Mouse (Mus musculus) spleen, adult 2 months (tissue): ENCODE data around the gene Vsx1.

Experiments used
- CTCF ChIP-seq: fragments of 200-500 bp; IDR thresholded peaks from 2 replicates; pipeline ENCODE4 v1.5.1; 2011; ENCODE audit warnings: mild to moderate bottlenecking, inconsistent platforms; ENCODE audit not compliant: insufficient read depth, insufficient read length, insufficient replicate concordance; ENCODE audit errors: extremely low read depth
- POLR2A ChIP-seq: fragments of 200-500 bp; IDR thresholded peaks from 2 replicates; pipeline ENCODE4 v1.6.1; 2011; ENCODE audit warnings: low read depth, low read length, inconsistent platforms

DNA sequence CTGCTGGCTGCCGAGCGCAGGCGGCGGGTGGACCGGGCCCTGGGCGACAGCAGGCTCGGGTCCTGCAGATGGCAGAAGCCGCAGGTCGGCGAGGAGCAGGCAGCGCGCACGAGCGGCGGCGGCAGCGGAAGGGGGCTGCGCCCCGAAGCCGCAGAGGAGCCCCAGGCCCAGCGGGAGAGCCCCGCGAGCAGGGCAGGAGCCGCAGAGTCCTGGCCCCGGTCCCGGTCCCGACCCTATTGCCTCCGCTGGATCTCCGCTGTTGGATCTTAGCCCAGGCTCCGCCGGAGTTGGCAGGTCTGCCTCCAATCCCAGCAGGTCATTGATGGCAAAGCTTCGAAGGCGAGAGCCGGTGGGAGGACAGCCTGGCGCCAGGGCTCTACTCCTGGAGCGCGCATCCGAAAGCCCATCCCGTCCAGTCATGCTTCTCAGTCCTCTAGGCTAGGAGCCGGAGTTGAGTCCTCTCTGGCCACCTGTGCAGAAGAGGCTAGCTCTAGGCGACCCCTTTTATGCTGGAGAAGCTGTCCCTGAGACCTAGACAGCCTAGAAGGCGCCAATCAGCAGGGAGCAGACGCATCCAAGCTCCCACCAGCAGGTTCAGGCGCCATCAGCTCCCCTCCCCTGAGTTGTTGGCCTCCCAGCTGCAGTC is 496 bp downstream of the Vsx1 start:
- TF ChIP-seq CTCF (no peak), POLR2A (no peak)
